Mouse (Mus musculus) C2C12 (cell line): ENCODE measurements around the gene Armc2. TPM values are rescaled to one million over a fixed set of nuclear protein-coding genes. Genes with fewer than 3 reads are reported as not detected.

Experiments used
- H3K27me3 ChIP-seq: one replicate; pipeline ENCODE4 v1.6.1; 2011; ENCODE audit not compliant: control insufficient read depth, insufficient read depth, insufficient read length
- H3K36me3 ChIP-seq: one replicate; pipeline ENCODE4 v1.6.1; 2011; ENCODE audit not compliant: control insufficient read depth, insufficient read depth
- H3K4me3 ChIP-seq: one replicate; pipeline ENCODE4 v1.5.1; 2011; ENCODE audit warnings: mild to moderate bottlenecking, control low read depth; ENCODE audit not compliant: poor library complexity, insufficient read depth, severe bottlenecking
- H3K79me2 ChIP-seq: one replicate; pipeline ENCODE4 v1.6.1; 2011; ENCODE audit not compliant: control insufficient read depth, insufficient read depth
- H3K79me3 ChIP-seq: one replicate; pipeline ENCODE4 v1.6.1; 2011; ENCODE audit warnings: low read depth, control low read depth
- H3ac ChIP-seq: one replicate; pipeline ENCODE3; 2011; ENCODE audit warnings: low read depth; ENCODE audit not compliant: control insufficient read depth, insufficient read length
- CEBPB ChIP-seq: IDR thresholded peaks from one replicate; pipeline ENCODE4 v1.6.1; 2011; ENCODE audit warnings: low read depth, mild to moderate bottlenecking, control low read depth, moderate library complexity
- CTCF ChIP-seq: IDR thresholded peaks from one replicate; pipeline ENCODE4 v1.5.1; 2011; ENCODE audit not compliant: control insufficient read depth, insufficient read depth, insufficient read length
- FOSL1 ChIP-seq: IDR thresholded peaks from one replicate; pipeline ENCODE4 v1.8.0; 2011; ENCODE audit warnings: mild to moderate bottlenecking, low read length; ENCODE audit not compliant: poor library complexity, insufficient read depth, severe bottlenecking
- MAX ChIP-seq: IDR thresholded peaks from one replicate; pipeline ENCODE4 v1.6.1; 2011; ENCODE audit warnings: mild to moderate bottlenecking, control low read depth
- MYOD1 ChIP-seq: IDR thresholded peaks from one replicate; pipeline ENCODE4 v1.6.1; 2011; ENCODE audit warnings: low read depth; ENCODE audit not compliant: control insufficient read depth, insufficient read length
- MYOG ChIP-seq: IDR thresholded peaks from one replicate; pipeline ENCODE4 v1.6.1; 2011; ENCODE audit not compliant: control insufficient read depth, insufficient read length; ENCODE audit errors: extremely low read depth
- USF1 ChIP-seq: IDR thresholded peaks from one replicate; pipeline ENCODE4 v1.6.1; 2011; ENCODE audit warnings: low read depth, mild to moderate bottlenecking, control low read depth, moderate library complexity
- polyA plus RNA-seq: library from polyadenylated mRNA; unstranded; fragments of >200 nt; fragmentation: generic; extraction: Trizol; gene quantifications from one replicate; pipeline ENCODE4 v1.2.1, GENCODE M21; 2012; ENCODE audit warnings: missing spikeins

Gene Armc2
- polyA plus RNA-seq, 1 experiment = 0.20 TPM

DNA sequence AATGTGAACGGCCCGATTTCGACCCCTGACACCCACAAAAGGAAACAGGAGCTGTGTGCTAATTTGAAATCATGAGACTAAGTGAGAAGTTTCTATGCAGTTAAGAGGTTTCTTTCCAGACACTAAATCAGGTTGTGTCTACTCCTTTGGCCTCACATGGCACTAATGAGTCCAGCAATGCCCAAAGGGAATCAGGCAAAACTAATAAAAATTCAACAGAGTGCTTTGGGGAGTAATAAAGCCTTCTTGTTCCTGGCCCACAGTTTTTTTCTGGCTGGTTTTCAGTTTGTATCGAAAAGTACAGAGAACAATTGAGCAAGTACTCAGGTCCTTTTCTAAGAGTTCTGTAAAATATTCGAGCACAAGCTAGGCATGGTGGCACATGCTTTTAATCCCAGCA lies 4.2 kb downstream of the Armc2 start:
- Histone ChIP-seq H3K79me3 (no peaks in the 10 kb centered on the region), H3ac (no peak overlapping the region), H3K79me2 (no peaks in the 10 kb centered on the region), H3K27me3 (peaks cover 12% of the 10 kb centered on the region), H3K36me3 (no peaks in the 10 kb centered on the region), H3K4me3 (no peak overlapping the region)
- no peak for TF ChIP-seq MYOG
- TF ChIP-seq FOSL1 = no peak
- TF ChIP-seq USF1 = no peak
- no peak for TF ChIP-seq CEBPB

DNA sequence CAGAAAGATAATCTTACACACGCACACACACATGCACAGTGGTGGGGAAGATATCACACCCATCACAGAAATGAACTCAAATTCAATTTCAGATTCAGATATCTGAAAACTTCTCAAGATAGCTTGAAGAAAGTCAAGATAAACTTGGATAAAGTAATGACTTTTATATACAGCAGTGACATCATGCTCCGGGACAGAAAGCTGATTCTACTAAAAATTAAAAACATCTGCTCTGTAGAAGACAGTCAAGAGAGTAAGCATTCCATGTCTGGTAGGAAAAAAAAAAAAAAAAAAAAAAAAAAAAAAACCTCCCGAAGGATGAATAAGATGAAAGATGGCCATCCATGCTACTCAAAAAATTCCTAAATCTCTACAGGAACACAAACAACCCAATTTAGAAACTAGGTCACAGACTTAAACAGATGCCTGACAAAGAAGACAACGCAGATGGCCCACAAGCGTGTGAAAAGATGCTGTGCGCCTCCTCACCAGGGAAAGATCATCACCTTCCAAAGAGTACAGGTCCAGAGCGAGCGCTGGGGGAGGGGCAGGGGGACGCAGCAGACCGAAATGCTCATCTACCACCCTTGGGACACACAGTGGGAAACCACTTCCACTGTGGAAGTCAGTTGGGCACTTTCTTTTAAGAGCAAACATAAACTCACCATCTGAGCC lies 7.3 kb downstream of the Armc2 start:
- TF ChIP-seq MYOD1 (no peak), CTCF (no peak), FOSL1 (no peak), CEBPB (no peak), MAX (no peak), USF1 (no peak), MYOG (no peak)
- H3ac ChIP-seq = no peak overlapping the region
- H3K27me3 ChIP-seq = peaks cover 4% of the 10 kb centered on the region
- no peaks in the 10 kb centered on the region for H3K79me2 ChIP-seq
- H3K36me3 ChIP-seq = no peaks in the 10 kb centered on the region
- no peak overlapping the region for H3K4me3 ChIP-seq
- H3K79me3 ChIP-seq = no peaks in the 10 kb centered on the region

- Histone ChIP-seq H3K79me2 (no peaks in the 10 kb centered on the region), H3K4me3 (no peak overlapping the region), H3K36me3 (no peaks in the 10 kb centered on the region), H3ac (no peak overlapping the region), H3K27me3 (no peaks in the 10 kb centered on the region), H3K79me3 (no peaks in the 10 kb centered on the region)
- TF ChIP-seq CEBPB (no peak), FOSL1 (no peak), CTCF (no peak), MYOG (no peak), USF1 (no peak), MAX (no peak), MYOD1 (no peak)
These were observed 13.0 kb downstream of the Armc2 start for GRCm38 (mm10) chr10:42005259-42005658.

DNA sequence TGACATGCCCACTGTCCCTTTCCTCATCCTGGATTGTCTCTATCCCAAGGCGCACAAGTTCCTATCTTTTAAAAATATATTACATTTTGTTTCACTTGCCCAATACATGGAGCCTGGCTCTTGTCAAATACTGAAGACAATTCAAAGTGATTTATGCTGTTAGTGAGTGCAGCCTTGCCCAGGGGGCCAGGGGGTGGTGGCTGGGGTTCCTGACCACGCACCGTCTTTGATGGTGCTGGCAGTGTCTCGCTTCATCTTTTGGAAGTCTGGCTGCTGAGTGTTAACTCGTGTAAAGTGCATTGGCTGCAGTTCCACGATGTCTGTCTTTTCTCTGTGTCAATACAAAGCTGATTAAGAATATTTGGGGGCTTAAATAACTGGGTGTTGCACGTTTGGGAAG lies 13.6 kb downstream of the Armc2 start:
- H3K4me3 ChIP-seq = no peak overlapping the region
- no peaks in the 10 kb centered on the region for H3K27me3 ChIP-seq
- no peaks in the 10 kb centered on the region for H3K36me3 ChIP-seq
- H3ac ChIP-seq = no peak overlapping the region
- no peaks in the 10 kb centered on the region for H3K79me2 ChIP-seq
- H3K79me3 ChIP-seq = no peaks in the 10 kb centered on the region
- TF ChIP-seq FOSL1 (no peak), CTCF (no peak), CEBPB (no peak), MAX (no peak), MYOG (no peak), USF1 (no peak), MYOD1 (no peak)

DNA sequence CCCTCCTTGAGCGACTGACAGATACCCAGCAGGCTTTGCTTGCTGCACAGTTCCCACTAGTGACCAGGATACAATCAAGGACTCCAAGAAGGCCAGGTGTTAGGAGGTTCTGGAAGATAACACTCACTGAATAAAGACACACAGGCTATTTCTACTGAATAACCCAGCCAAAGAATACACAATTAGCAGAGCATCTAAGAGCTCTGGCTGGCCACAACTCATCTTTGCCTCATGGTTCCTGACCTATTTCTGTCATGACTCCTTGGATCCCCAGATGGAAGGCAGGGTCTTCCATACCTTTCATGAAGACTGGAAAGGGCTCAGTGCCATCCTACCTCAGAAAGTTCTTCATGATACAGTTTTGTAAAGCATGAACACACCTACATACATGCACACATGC lies 14.2 kb downstream of the Armc2 start:
- Histone ChIP-seq H3K79me3 (no peaks in the 10 kb centered on the region), H3K4me3 (no peak overlapping the region), H3ac (no peak overlapping the region), H3K36me3 (no peaks in the 10 kb centered on the region), H3K79me2 (no peaks in the 10 kb centered on the region), H3K27me3 (no peaks in the 10 kb centered on the region)
- TF ChIP-seq CTCF = no peak
- TF ChIP-seq MYOG = no peak
- no peak for TF ChIP-seq FOSL1
- no peak for TF ChIP-seq MAX
- TF ChIP-seq USF1 = no peak
- TF ChIP-seq MYOD1 = no peak
- TF ChIP-seq CEBPB = no peak

DNA sequence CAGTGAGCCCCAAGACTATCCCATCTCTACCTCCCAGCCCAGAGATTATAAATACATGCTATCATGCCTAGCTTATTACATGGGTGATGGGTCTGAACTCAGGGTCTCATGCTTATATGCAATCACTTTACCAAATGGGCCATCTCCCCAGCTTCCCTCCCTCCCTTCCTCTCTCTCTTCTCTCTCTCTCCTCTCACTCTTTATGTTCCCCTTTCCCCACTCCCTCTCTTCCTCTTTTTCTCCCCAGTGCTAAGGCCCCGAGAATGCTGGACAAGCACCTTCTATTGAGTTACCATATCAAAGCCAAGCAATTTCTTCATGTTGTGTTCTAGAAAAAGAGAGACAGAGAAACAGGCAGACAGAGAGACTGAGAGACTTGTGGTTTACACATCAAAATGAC lies 14.7 kb downstream of the Armc2 start:
- no peaks in the 10 kb centered on the region for H3K36me3 ChIP-seq
- H3K79me2 ChIP-seq = no peaks in the 10 kb centered on the region
- no peaks in the 10 kb centered on the region for H3K27me3 ChIP-seq
- no peaks in the 10 kb centered on the region for H3K79me3 ChIP-seq
- H3ac ChIP-seq = no peak overlapping the region
- no peak for TF ChIP-seq USF1
- no peak overlapping the region for H3K4me3 ChIP-seq
